Mouse (Mus musculus) stomach, adult 2 months (tissue): ENCODE data around the gene Slc28a1. TPM values are rescaled to one million over a fixed set of nuclear protein-coding genes. Genes with fewer than 3 reads are reported as not detected.

ENCODE experiments used
- polyA plus RNA-seq: library from polyadenylated mRNA; depleted of rRNA; stranded (reverse); fragments of >200 nt; gene quantifications from 2 replicates; pipeline ENCODE4 v1.2.3, GENCODE M21; 2012; rRNA removed

Gene Slc28a1
- 0.02 TPM in 1 of 2 replicates, not detected in the other for polyA plus RNA-seq

GRCm38 (mm10) chr7:81114555-81114954 lies at the start of gene Slc28a1:
Gene Slc28a1 (plus strand): TSS chr7:81114799.

DNA sequence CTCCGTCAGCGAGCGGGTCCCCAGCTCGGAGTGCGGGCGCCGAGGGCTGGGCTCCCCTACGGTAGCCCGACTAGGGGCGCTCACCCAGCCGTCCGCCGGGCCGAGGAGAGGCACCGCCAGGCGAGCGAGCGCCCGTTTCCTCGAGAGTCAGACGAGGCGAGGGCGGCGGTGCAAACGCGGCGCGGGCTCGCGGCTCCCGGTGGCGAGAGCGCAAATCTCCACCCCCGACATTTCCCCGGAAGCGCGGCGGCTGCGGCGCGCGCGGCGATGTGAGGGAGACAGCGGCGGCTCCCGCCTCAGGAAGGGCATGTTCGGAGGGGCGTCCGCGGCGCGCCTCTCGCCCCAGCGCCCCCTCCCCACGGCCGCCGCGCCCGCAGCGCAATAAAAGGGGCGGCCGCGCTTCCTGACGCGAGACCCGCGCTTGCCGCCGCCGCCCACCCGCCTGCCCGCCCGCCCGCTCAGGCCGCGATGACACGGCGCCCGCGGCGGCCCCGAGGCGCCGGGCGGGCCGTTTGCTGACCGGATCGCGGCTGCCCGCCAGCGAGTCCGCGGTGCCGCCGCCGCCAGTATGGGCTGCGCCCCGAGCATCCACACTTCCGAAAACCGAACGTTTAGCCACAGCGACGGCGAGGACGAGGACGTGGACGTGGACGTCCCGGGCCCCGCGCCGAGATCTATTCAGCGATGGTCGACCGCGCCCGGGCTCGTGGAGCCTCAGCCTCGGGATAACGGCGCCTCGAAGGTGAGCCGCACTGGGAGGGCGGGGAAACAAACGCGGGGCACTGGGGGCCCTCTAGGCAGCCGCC lies 99.0 kb downstream of the Slc28a1 start, which contains the start of gene Pde8a:
Pde8a (plus strand) TSS at position 250 of the 806 bp plus-strand sequence.

Other genes starting within 250 kb of the Slc28a1 start
- gene Wdr73, start 213.5 kb upstream of the Slc28a1 start, polyA plus RNA-seq, result 4.3 and 5.3 TPM in 2 replicates
- gene Nmb, start 209.7 kb upstream of the Slc28a1 start, polyA plus RNA-seq, result 1.2 and 2.2 TPM in 2 replicates
- 12.8 TPM in 2 replicates for gene Sec11a, start 167.0 kb upstream of the Slc28a1 start, polyA plus RNA-seq
- gene Zfp592, start 121.1 kb upstream of the Slc28a1 start, polyA plus RNA-seq, result 5.1 and 6.5 TPM in 2 replicates
- gene Alpk3, start 57.2 kb upstream of the Slc28a1 start, polyA plus RNA-seq, result 0.29 and 0.30 TPM in 2 replicates
- gene Pde8a, start 98.8 kb downstream of the Slc28a1 start, polyA plus RNA-seq, result 6.7 and 7.0 TPM in 2 replicates
- gene Rps17, start 230.5 kb downstream of the Slc28a1 start, polyA plus RNA-seq, result 256 and 287 TPM in 2 replicates